Mouse (Mus musculus) midbrain, embryonic 11.5 days (tissue): ENCODE results near the gene Ppil6. TPM values are rescaled to one million over a fixed set of nuclear protein-coding genes. Genes with fewer than 3 reads are reported as not detected.
A peak's percentile ranks its signal among the peaks of the same experiment; 100 is the strongest.

Experiments
- ATAC-seq: fragments of 200-750 bp; cut with Nextera tagmentation; 2 replicates; pipeline ENCODE4 v1.8.0; 2017; ENCODE audit warnings: moderate TSS enrichment, moderate library complexity; ENCODE audit not compliant: low FRiP score
- DNase-seq: peaks from one replicate; pipeline ENCODE4 v3.0.0; 2015; ENCODE audit warnings: low spot score; ENCODE audit errors: missing footprints
- H3K27ac ChIP-seq: fragments of 300-500 bp; sonication (generic); 2 replicates; pipeline ENCODE4 v1.5.1; 2014; ENCODE audit warnings: low read depth, low read length
- H3K27me3 ChIP-seq: fragments of 300-500 bp; sonication (generic); 2 replicates; pipeline ENCODE4 v1.6.1; 2014; ENCODE audit warnings: mild to moderate bottlenecking, low read length, moderate library complexity, mixed read lengths; ENCODE audit not compliant: control insufficient read depth, insufficient read depth
- H3K36me3 ChIP-seq: fragments of 300-500 bp; sonication (generic); 2 replicates; pipeline ENCODE4 v1.6.1; 2014; ENCODE audit warnings: mild to moderate bottlenecking, low read length, moderate library complexity, mixed read lengths; ENCODE audit not compliant: control insufficient read depth, insufficient read depth
- H3K4me1 ChIP-seq: fragments of 300-500 bp; sonication (generic); 2 replicates; pipeline ENCODE4 v1.6.1; 2014; ENCODE audit warnings: low read length; ENCODE audit not compliant: control insufficient read depth, insufficient read depth
- H3K4me2 ChIP-seq: fragments of 300-500 bp; sonication (generic); 2 replicates; pipeline ENCODE4 v1.6.1; 2014; ENCODE audit warnings: mild to moderate bottlenecking, moderate library complexity
- H3K4me3 ChIP-seq: fragments of 300-500 bp; sonication (generic); 2 replicates; pipeline ENCODE4 v1.5.1; 2014; ENCODE audit warnings: low read depth, low read length
- H3K9ac ChIP-seq: fragments of 300-500 bp; sonication (generic); 2 replicates; pipeline ENCODE4 v1.6.1; 2014; ENCODE audit warnings: low read length
- H3K9me3 ChIP-seq: fragments of 300-500 bp; sonication (generic); 2 replicates; pipeline ENCODE4 v1.6.1; 2016; ENCODE audit warnings: low read length; ENCODE audit not compliant: control insufficient read depth
- WGBS: fragments of 180-500 bp; shearing (Covaris S2); extraction: QIAGEN DNeasy Blood & Tissue Kit; methylation state at CpG from one replicate; pipeline ENCODE4 v1.1.7; 2014; 5-methylcytosine and 5-hydroxymethylcytosine counted together
- polyA plus RNA-seq: library from polyadenylated mRNA; unstranded; fragments of >200 nt; fragmentation: Nextera tagmentation; extraction: Ambion mirVana; gene quantifications from 2 replicates; pipeline ENCODE4 v1.2.1, GENCODE M21; 2014

Ppil6 gene
- polyA plus RNA-seq, 1 experiment from 2014 or later, result 0.85 TPM

DNA sequence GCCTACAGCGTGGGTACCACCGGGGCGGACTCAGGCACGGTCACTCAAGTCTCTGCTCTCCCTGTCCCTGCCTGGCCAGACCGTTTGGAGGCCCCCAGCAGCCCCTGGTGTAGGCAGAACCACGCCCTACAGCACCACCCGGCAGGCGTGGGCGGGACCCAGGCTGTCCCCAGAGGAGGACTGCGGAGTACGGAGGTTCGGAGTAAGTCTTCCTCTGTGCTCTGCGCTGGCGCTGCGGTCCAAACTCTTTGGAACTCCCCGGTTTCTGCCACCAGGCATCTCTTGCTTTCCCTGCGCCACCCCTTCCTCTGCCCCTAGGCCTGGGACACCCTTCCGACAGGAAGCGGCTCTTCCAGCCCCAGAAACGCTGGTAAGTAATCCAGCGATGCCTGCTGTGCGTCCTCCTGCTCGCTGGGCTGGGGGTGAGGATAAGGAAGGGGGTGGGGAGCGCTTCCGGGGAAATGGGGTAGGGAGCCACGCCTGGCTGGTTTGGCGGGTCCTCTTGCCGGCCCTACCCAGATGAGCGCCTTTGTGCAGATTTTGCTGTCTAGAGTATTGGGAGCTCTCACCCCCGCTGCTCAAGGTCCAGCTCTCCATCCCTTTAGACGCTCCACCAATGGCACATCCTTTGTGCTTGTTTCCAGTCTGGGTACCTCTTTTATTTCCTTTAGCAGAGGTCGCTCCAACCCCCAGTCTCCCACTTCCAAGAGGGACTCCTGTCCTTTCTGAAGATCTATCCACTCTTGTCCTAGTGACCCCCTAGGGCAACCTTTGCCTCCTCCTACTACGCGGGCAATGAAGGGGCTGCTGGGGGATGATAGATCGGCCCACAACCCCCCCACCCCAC, 13.8 kb upstream of the Ppil6 start, which contains the start of gene Mical1:
Gene Mical1, plus strand, starts transcription at position 144 of the 847 bp plus-strand sequence.
- Histone ChIP-seq H3K4me3 (peak within 1 kb of the TSS; percentile 60), H3K27me3 (no peaks in the 10 kb centered on the region), H3K4me2 (peak within 1 kb of the TSS; percentile 89), H3K27ac (peak within 1 kb of the TSS; percentile 82), H3K4me1 (peaks cover 19% of the 10 kb centered on the region), H3K36me3 (peaks cover 2% of the 10 kb centered on the region; the same call in 1 of the 2 replicates), H3K9ac (peak within 1 kb of the TSS; percentile 86), H3K9me3 (no peaks in the 10 kb centered on the region)
- DNase-seq (peak; percentile 96), ATAC-seq (peak; percentile 76)
- under 1% methylated on average over 35 of the region's 35 CpGs for WGBS

DNA sequence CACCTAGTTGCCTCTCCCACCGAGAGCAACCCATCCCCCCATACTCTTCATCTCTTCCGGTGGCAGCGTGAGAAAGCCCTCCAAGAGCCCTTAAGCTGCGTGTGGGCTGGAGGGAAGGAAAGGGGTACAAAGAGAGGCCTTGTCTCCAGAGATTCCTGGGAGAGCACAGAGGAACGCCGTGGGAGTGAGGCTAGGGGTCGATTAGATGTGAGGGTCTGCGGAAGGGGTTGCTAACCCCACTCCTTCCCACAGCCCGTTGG, 13.3 kb upstream of the Ppil6 start:
- peak; percentile 60 for ATAC-seq
- H3K9ac ChIP-seq, result peak overlapping the region; percentile 86
- H3K4me1 ChIP-seq, result peaks cover 19% of the 10 kb centered on the region
- peak overlapping the region; percentile 60 for H3K4me3 ChIP-seq
- no peaks in the 10 kb centered on the region for H3K9me3 ChIP-seq
- 0% methylated on average over 9 of the region's 9 CpGs for WGBS
- H3K4me2 ChIP-seq, result peak overlapping the region; percentile 89
- H3K27ac ChIP-seq, result peak overlapping the region; percentile 82
- no peaks in the 10 kb centered on the region for H3K27me3 ChIP-seq
- DNase-seq, result peak; percentile 96
- H3K36me3 ChIP-seq, result peaks cover 3% of the 10 kb centered on the region

DNA sequence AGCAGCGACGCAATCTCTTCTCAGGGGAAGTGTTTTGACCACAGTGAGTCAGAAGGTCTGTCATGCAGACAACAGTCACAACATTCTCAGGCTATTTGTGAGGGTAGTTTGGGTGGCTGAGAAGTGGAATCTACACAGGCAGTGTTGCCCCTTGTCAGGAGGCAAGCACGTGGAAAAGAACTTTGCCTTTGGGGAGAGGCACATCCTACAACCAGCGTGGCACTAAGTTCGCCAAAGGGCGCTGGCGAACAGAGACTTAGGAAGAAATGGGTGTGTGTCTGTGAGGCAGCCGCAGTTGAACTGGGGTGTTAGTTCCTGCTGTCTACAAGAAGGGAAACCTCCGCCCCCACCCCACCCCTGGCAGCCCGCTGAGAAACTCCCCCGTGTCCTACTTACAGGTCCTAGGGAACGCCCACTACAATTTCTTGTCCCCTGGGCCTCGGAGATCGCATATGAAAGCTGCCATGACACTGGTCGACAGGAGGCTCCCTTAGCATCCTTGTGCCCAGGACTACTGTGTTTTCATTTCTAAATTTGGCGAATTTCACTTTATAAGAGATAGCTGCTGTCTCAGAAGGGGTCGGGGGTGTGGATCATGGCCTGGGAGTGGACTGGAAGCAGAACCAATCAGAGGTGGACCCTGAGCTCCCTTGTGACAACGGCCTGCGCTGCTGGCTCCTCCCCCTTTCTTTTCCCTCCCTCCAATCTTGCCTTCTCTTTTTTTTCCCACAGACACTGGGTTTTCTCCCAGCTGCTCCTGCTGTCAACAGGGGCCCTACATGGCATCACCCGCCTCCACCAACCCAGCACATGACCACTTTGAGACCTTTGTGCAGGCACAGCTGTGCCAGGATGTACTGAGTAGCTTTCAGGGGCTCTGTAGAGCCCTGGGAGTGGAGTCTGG, 12.7 kb upstream of the Ppil6 start:
- 1% methylated on average over 20 of the region's 20 CpGs for WGBS
- Histone ChIP-seq H3K27me3 (no peaks in the 10 kb centered on the region), H3K4me1 (peaks cover 19% of the 10 kb centered on the region), H3K36me3 (peaks cover 4% of the 10 kb centered on the region), H3K4me3 (peak overlapping the region; percentile 60), H3K9ac (peak overlapping the region; percentile 86), H3K27ac (peak overlapping the region; percentile 82), H3K4me2 (peak overlapping the region; percentile 89), H3K9me3 (no peaks in the 10 kb centered on the region)
- peak; percentile 83 for ATAC-seq
- DNase-seq, result peak; percentile 96

DNA sequence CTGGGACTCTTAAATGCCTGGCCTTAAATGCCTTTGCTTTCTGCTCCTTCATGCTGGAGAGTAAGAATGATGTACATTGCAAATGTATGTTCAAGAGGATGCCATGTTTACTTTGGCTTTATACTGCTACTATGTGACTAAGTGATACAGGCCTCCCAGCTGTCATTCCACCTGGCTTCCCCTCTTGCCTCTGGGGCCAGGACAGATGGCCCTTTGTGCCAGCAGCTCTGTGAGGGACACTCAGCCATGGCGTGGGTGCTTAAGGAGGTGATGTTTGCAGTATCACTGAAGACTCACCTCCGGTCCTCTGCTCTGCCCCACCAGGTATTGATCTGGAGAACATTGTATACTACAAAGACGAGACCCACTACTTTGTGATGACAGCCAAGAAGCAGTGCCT, 10.3 kb upstream of the Ppil6 start:
- 90% methylated on average over 3 of the region's 3 CpGs for WGBS
- DNase-seq, result no peak

DNA sequence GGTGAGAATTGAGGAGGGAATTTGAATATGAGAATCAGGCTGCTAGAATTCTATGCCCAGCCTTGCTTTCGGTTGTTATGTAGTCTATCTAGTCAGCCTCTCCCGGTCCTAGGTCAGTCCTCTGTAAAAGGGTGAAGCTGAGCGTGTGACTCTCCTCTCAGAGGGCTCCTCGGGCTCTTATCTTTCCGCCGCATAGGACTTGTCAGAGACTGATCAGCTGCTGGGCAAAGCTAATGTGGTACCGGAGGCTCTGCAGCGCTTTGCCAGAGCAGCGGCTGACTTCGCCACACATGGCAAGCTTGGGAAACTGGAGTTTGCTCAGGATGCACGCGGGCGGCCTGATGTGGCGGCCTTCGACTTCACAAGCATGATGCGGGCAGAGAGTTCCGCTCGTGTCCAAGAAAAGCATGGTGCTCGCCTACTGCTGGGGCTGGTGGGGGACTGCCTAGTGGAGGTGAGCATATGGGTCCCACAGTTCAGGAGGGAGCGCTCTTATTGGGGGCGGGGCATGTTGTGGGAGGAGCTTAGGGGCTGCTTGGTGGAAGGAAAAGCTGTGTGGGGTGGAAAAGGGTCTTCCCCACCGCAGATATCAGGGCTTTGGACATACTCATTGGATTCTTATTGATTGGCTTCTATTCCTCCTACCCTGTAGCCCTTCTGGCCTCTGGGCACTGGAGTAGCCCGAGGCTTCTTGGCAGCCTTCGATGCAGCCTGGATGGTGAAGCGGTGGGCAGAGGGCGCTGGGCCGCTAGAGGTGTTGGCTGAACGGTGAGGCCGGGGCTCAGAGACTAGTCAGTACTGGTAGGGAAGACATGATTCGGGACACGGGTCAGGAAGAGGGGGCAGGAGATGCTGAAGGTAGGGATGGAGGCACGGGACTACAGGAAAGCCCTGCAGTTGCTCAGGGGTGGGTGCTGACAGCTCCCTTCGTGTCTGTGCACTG, 9.0 kb upstream of the Ppil6 start:
- Histone ChIP-seq H3K27ac (no peak overlapping the region), H3K36me3 (peaks cover 15% of the 10 kb centered on the region), H3K9ac (no peak overlapping the region), H3K4me3 (no peak overlapping the region), H3K4me2 (no peak overlapping the region), H3K9me3 (no peaks in the 10 kb centered on the region), H3K4me1 (peaks cover 14% of the 10 kb centered on the region), H3K27me3 (no peaks in the 10 kb centered on the region)
- DNase-seq, result no peak
- WGBS, result 72% methylated on average over 33 of the region's 33 CpGs
- ATAC-seq, result no peak

More for the DNA sequence above, 10.3 kb upstream of the Ppil6 start:
- Histone ChIP-seq H3K27ac (no peak overlapping the region), H3K36me3 (peaks cover 12% of the 10 kb centered on the region), H3K4me2 (no peak overlapping the region), H3K9me3 (no peaks in the 10 kb centered on the region), H3K9ac (no peak overlapping the region), H3K27me3 (no peaks in the 10 kb centered on the region), H3K4me3 (no peak overlapping the region), H3K4me1 (peaks cover 19% of the 10 kb centered on the region)
- ATAC-seq, result no peak

DNA sequence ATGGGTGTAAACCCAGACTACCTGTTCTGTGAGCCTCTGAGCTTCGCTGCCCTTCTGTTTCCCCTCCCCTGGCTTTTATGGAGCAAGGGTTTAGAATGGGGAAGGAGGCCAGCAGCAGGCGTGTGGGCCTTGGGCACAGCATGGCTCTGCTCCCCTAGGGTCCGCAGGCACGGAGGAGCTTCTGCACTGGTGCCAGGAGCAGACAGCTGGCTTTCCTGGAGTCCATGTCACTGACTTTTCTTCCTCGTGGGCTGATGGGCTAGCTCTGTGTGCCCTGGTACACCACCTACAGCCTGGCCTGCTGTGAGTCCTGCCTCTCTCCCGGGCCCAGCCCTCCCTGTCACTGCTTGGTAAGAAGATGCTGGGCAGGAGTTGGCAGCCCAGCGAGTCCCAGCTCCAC, 7.8 kb upstream of the Ppil6 start:
- Histone ChIP-seq H3K4me2 (no peak overlapping the region), H3K27ac (no peak overlapping the region), H3K4me1 (peaks cover 17% of the 10 kb centered on the region), H3K4me3 (no peak overlapping the region), H3K9me3 (no peaks in the 10 kb centered on the region), H3K9ac (no peak overlapping the region), H3K36me3 (peaks cover 15% of the 10 kb centered on the region), H3K27me3 (no peaks in the 10 kb centered on the region)
- 85% methylated on average over 7 of the region's 7 CpGs for WGBS
- DNase-seq (no peak), ATAC-seq (no peak)

DNA sequence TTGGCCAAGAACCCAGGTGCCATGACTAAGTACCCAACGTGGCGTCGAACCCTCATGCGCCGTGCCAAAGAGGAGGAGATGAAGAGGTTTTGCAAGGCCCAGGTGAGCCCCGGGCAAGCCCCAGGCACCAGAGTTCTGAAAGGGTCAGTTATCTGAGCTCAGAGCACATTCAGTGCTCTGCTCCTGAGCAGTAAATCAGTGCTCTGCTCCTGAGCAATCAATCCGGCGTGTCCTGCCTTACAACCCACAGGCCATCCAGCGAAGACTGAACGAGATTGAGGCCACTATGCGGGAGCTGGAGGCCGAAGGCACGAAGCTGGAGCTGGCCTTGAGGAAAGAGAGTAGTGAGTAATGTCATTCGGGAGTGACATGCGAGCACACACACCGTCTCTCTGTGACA, 4.5 kb upstream of the Ppil6 start:
- DNase-seq, result no peak
- Histone ChIP-seq H3K9me3 (no peaks in the 10 kb centered on the region), H3K4me3 (no peak overlapping the region), H3K36me3 (peaks cover 13% of the 10 kb centered on the region), H3K4me1 (peaks cover 29% of the 10 kb centered on the region), H3K27me3 (no peaks in the 10 kb centered on the region), H3K27ac (no peak overlapping the region), H3K4me2 (no peak overlapping the region), H3K9ac (no peak overlapping the region)
- WGBS, result 92% methylated on average over 16 of the region's 16 CpGs
- ATAC-seq, result no peak

DNA sequence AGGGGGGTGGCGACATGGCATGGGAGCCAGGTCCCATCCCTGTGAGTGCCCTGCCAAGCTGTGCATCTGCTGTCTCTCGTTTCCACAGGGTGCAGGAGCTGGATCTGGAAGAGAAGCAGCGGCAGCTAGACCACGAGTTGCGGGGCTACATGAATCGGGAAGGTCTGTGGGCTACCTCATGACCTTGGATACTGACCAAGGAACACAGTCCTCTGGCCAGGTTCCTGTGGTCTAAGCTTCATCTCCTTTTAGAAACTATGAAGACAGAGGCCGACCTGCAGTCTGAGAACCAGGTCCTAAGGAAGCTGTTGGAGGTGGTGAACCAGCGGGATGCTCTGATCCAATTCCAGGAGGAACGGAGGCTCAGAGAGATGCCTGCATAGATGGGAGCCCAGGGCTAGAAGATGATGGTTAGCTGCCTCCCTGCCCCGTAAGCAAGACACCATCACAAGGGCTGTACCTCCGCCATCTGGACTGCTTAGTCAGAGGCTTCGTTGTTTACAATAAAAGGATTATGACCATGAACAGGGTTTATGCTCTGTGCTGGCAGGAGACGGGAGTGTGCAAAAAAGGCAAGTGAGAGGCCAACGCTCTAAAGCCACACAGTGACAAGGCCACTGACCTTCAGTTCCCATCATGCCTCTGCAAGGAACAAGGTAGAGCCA, 3.6 kb upstream of the Ppil6 start:
- DNase-seq, result no peak
- Histone ChIP-seq H3K4me1 (peaks cover 29% of the 10 kb centered on the region), H3K36me3 (peaks cover 13% of the 10 kb centered on the region), H3K9me3 (no peaks in the 10 kb centered on the region), H3K9ac (no peak overlapping the region), H3K27ac (0 out of 2 replicates have a peak overlapping the region, but pooled peaks have one; percentile 8), H3K4me2 (no peak overlapping the region), H3K4me3 (no peak overlapping the region), H3K27me3 (no peaks in the 10 kb centered on the region)
- ATAC-seq, result no peak
- WGBS, result 69% methylated on average over 14 of the region's 14 CpGs
